Comparison of ENCODE assay signal across 9 mouse cellular contexts in genomic region chr2:155878964-155879876, GRCm38 (mm10). TPM values are rescaled to one million over a fixed set of nuclear protein-coding genes. Genes with fewer than 3 reads are reported as not detected.
A peak's percentile ranks its signal among the peaks of the same experiment; 100 is the strongest.
DNase-seq lines count a peak whose midpoint lies in the region; ATAC-seq lines count a peak whose summit lies in the region.
"Had no signal": no experiment of that assay in that cellular context is flagged by ENCODE, and none has a peak within 500 bp of the region (broad histone marks: within the 10 kb centered on the region; RNA-seq: fewer than 3 reads in every experiment).

No protein-coding gene starts in this region.

- WGBS in forebrain, embryonic 12.5 days, result 83% methylated on average over 21 of the region's 21 CpGs

- H3K9ac ChIP-seq in forebrain, embryonic 12.5 days, result no peak overlapping the region
- H3K9ac ChIP-seq: limb, embryonic 13.5 days had no signal

- no peaks in the 10 kb centered on the region for H3K4me1 ChIP-seq in forebrain, embryonic 12.5 days

- H3K27ac ChIP-seq in forebrain, embryonic 12.5 days, result no peak overlapping the region
- H3K27ac ChIP-seq: limb, embryonic 13.5 days had no signal

- no peaks in the 10 kb centered on the region for H3K9me3 ChIP-seq in forebrain, embryonic 12.5 days
- H3K9me3 ChIP-seq: limb, embryonic 13.5 days had no signal

- no peak for ATAC-seq in forebrain, embryonic 12.5 days (ENCODE audit: low FRiP score)

- H3K36me3 ChIP-seq in forebrain, embryonic 12.5 days (replicated peaks), result peaks cover 40% of the 10 kb centered on the region

- H3K4me3 ChIP-seq in forebrain, embryonic 12.5 days (replicated peaks), result no peak overlapping the region
- H3K4me3 ChIP-seq: limb, embryonic 13.5 days had no signal

- H3K27me3 ChIP-seq in forebrain, embryonic 12.5 days, result no peaks in the 10 kb centered on the region
- H3K27me3 ChIP-seq: limb, embryonic 13.5 days had no signal

- DNase-seq in lung, postnatal 36 days, result peak; percentile 25
- DNase-seq in lung, postnatal 4 days, result no peak
- DNase-seq in adrenal gland, postnatal 10 days, result peak; percentile 44
- DNase-seq in kidney, adult 8-10 months, result peak; percentile 16 to 31
- peak; percentile 34 for DNase-seq in skeletal muscle tissue, adult 2 months (ENCODE audit: low read depth, low spot score)
- no peak for DNase-seq in spleen, postnatal 10 days (ENCODE audit: low spot score in 2 of 2)

- no peak overlapping the region for H3K4me2 ChIP-seq in forebrain, embryonic 12.5 days
- H3K4me2 ChIP-seq: limb, embryonic 13.5 days; midbrain, embryonic 11.5 days had no signal

RNA-seq across cellular contexts. Expression of gene Fam83c, which starts 44.6 kb away (rescaled TPM):
- total RNA-seq in adrenal gland, postnatal 10 days (2021), result not detected
- 0.50 and 0.68 TPM in 2 replicates for polyA plus RNA-seq in forebrain, embryonic 12.5 days (2016; fragmentation: Nextera tagmentation; extraction: Ambion mirVana)

RNA-seq across cellular contexts. Expression of gene Uqcc1, which starts 50.9 kb away (rescaled TPM):
- 100 to 1,000 TPM; 126 to 179 TPM for total RNA-seq in adrenal gland, postnatal 10 days (2021)
- polyA plus RNA-seq in forebrain, embryonic 12.5 days (2016; fragmentation: Nextera tagmentation; extraction: Ambion mirVana), result 67.3 and 72.9 TPM in 2 replicates

RNA-seq across cellular contexts. Expression of gene Eif6, which starts 52.5 kb away (rescaled TPM):
- total RNA-seq in adrenal gland, postnatal 10 days (2021), result 100 to 1,000 TPM; 106 to 121 TPM
- 159 and 160 TPM in 2 replicates for polyA plus RNA-seq in forebrain, embryonic 12.5 days (2016; fragmentation: Nextera tagmentation; extraction: Ambion mirVana)

RNA-seq across cellular contexts. Expression of gene BC029722, which starts 60.0 kb away (rescaled TPM):
- total RNA-seq in adrenal gland, postnatal 10 days (2021), result 10 to 100 TPM; 54.2 to 56.7 TPM
- 12.0 and 13.4 TPM in 2 replicates for polyA plus RNA-seq in forebrain, embryonic 12.5 days (2016; fragmentation: Nextera tagmentation; extraction: Ambion mirVana)

Comparison
In these comparisons a context has a peak if more than half of its experiments do, and no peak if none do; other contexts are left out.
1. DNase-seq: peak in lung, postnatal 36 days (single experiment), adrenal gland, postnatal 10 days (single experiment), kidney, adult 8-10 months (2 of 2) and skeletal muscle tissue, adult 2 months (single experiment); none in lung, postnatal 4 days (0 of 2) and spleen, postnatal 10 days (0 of 2).